Mouse (Mus musculus) neutrophil, adult 83 days (primary cell): ENCODE data around the gene Rom1. TPM values are rescaled to one million over a fixed set of nuclear protein-coding genes. Genes with fewer than 3 reads are reported as not detected.

Experiments
- total RNA-seq, 2 experiments: library from RNA; stranded (reverse); gene quantifications; one replicate each; pipeline ENCODE4 v1.2.4; 2023

Gene Rom1
- total RNA-seq = 1 to 10 TPM; 2.4 to 3.1 TPM

GRCm38 (mm10) chr19:8929224-8930088 lies at the start of gene Rom1, which contains the start of gene Eml3:
Rom1 (minus strand) TSS chr19:8929356.
Eml3 (plus strand) TSS chr19:8929552.

GRCm38 (mm10) chr19:8966590-8967372 lies 37.6 kb upstream of the Rom1 start, which contains the start of gene Eef1g:
Eef1g (plus strand) TSS chr19:8967041.

GRCm38 (mm10) chr19:8953135-8954039 lies 24.2 kb upstream of the Rom1 start, which contains the start of gene Tut1:
Tut1 (plus strand) TSS chr19:8953847.

DNA sequence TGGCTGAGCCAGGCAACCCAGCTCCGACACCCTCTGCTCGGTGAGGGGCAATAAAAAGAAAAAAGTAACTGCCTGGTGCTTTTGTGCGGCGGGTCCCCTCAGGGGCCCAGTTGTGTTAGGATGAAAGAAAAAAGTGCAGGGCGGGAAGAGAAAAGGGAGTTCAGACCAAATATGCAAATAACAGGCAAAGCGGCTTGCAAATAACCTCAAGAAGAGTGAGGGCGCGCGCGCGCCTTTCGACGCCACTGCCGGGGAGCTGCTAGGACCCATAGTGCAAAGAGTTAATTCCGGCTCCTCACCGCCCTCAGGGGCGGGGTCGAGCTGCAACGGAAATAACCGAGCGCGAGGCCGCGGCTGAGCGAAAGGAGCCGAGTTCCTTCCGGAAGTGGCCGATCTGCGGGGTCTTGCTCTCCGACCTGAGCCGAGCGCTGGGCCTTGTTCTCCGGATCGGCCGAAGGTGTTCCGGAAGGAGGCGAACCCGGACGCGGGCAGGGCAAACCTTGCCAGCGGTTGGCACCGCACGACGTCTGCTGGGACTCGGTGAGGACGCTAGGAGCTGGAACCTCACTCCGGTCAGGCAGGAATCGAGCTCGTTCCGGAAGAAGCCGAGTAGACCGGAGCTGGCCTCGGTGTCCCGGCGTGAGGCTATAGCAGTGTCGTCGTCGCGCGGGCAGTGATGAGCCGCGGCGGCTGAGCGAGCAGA lies 12.5 kb upstream of the Rom1 start, which contains the start of gene Mta2:
Mta2 (plus strand) TSS at position 361 of the 703 bp plus-strand sequence.

DNA sequence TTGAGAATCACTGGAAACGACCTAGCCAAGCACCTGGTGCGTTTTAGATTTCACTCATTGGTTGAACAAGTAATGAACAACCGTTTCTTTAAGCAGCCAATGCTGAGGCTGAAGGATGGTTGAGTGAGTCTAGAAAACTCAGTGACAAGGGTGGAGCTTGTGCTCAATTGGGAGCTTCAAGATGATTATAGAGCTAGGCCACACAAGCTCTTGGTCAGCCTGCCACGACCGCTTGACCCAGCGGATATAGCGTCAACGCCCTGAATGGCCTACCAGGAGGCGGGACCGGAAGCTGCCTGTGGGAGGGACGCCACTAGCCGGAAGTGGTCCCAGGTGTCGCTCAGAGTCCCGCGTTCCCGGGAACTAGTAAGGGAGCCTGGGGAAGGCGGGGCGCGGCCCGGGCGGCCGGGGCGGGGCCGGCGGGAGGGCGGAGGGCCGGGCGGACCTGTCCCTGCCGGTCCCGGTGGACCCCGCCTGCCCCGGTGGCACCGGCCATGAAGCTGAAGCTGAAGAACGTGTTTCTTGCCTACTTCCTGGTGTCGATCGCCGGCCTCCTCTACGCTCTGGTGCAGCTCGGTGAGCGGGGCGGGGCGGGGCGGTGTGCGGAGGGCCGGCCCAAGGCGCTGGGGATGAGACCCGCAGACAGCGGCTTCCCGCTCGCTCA lies 9.0 kb downstream of the Rom1 start, which contains the start of gene B3gat3:
B3gat3 (plus strand) TSS at position 302 of the 664 bp plus-strand sequence.

GRCm38 (mm10) chr19:8897865-8898495 lies 31.2 kb downstream of the Rom1 start, which contains the start of gene Ganab:
Ganab (plus strand) TSS chr19:8898071.

GRCm38 (mm10) chr19:8892829-8893766 lies 36.1 kb downstream of the Rom1 start, which contains the start of gene Ints5:
Ints5 (plus strand) TSS chr19:8893005.

GRCm38 (mm10) chr19:8888511-8889385 lies 40.4 kb downstream of the Rom1 start, which contains the start of the genes 1810009A15Rik and Gm49416:
1810009A15Rik (plus strand) TSS chr19:8888853.
Gm49416 (plus strand) TSS chr19:8888926.

DNA sequence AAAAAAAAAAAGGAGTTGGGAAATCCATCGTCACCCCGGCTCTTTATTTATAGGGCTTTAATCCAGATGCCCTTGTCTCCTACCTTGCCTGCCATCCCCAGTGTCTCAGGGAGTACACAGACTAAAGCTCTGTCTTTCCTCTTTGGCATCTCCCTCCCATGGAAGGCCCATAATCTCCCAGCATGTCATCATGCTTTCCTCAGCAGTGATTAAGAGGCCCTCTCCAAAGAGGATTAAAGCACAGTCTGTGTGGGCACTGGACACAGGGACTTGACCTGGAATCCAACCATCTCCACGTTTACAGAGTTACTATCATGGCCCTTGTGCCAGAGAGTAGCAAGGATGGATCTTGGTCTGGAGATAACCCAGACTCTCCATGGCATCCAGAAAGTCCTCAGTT lies 45.5 kb downstream of the Rom1 start, which contains the start of the genes Lbhd1 and Gm49403:
Lbhd1 (plus strand) TSS at position 117 of the 400 bp plus-strand sequence.
Gm49403 (plus strand) TSS at position 315 of the 400 bp plus-strand sequence.

DNA sequence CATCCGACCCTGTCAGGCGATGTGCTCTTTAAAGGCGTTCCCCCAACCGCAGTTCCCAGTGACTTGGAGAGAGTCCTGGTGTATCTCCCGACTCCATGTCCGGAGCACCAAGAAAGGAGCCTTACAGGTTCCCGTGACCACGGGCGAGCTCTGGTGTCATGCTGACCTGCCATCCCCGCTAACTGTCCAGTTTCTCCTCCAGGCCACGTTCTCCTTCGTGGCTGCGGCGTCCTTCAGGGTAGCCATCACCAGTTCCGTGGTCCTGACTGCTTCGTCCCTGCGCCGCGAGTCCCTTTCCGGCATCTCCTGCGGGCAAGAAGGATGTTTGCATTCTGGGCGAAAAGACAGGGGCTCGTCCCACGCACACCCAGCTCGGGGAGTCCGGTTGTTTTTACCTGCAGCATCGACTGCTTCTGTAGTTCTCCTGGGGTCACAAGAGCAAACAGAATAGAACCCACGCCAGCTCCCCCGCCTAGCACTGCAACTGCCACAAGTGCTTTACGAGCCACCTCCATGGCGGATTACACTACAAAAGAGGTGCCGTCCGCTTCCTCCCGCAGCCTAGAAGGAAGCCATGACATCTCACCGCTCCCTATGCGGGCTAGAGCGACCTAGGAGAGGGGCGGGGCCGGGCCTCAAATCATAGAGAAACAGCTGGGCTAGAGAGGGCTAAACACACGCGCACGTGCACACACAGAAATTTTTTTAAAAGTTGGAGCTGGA lies 48.7 kb downstream of the Rom1 start, which contains the start of gene Uqcc3:
Uqcc3 (minus strand) TSS at position 613 of the 723 bp plus-strand sequence.

Other genes with a start within 250 kb of the Rom1 start
- gene Slc3a2, start 206.0 kb downstream of the Rom1 start, total RNA-seq = 100 to 1,000 TPM; 110 to 140 TPM
- gene Wdr74, start 193.5 kb downstream of the Rom1 start, total RNA-seq = 10 to 100 TPM; 18.5 to 22.5 TPM
- 1 to 10 TPM in 1 of 2 experiments, not detected in 1; 1.6 TPM for gene 1700092M07Rik, start 188.6 kb downstream of the Rom1 start, total RNA-seq
- gene Stx5a, start 187.9 kb downstream of the Rom1 start, total RNA-seq = 10 to 100 TPM; 95.0 to 99.4 TPM
- 100 to 1,000 TPM; 148 to 149 TPM for gene Nxf1, start 172.3 kb downstream of the Rom1 start, total RNA-seq
- 10 to 100 TPM; 24.2 to 30.1 TPM for gene Tmem223, start 158.4 kb downstream of the Rom1 start, total RNA-seq
- gene Tmem179b, start 154.9 kb downstream of the Rom1 start, total RNA-seq = 10 to 100 TPM; 81.5 to 81.7 TPM
- gene Taf6l, start 142.9 kb downstream of the Rom1 start, total RNA-seq = 10 to 100 TPM; 12.6 to 14.4 TPM
- 10 to 100 TPM; 42.9 to 43.0 TPM for gene Polr2g, start 130.8 kb downstream of the Rom1 start, total RNA-seq
- gene Zbtb3, start 126.8 kb downstream of the Rom1 start, total RNA-seq = 1 to 10 TPM; 1.1 to 1.4 TPM
- 10 to 100 TPM; 25.6 to 25.7 TPM for gene Ttc9c, start 110.0 kb downstream of the Rom1 start, total RNA-seq
- gene Hnrnpul2, start 109.3 kb downstream of the Rom1 start, total RNA-seq = 10 to 100 TPM; 91.2 to 95.0 TPM
- 10 to 100 TPM in 1 of 2 experiments, 1 to 10 TPM in 1; 3.1 to 11.6 TPM for gene AC129217.1, start 99.6 kb downstream of the Rom1 start, total RNA-seq
- 10 to 100 TPM; 57.2 to 57.4 TPM for gene Bscl2, start 91.9 kb downstream of the Rom1 start, total RNA-seq
- gene Gng3, start 90.2 kb downstream of the Rom1 start, total RNA-seq = under 1 TPM in 1 of 2 experiments, not detected in 1; 0.33 TPM
- gene Lrrn4cl, start 78.6 kb downstream of the Rom1 start, total RNA-seq = under 1 TPM in 1 of 2 experiments, not detected in 1; 0.13 TPM
- 10 to 100 TPM; 92.2 to 94.2 TPM for gene Ubxn1, start 57.9 kb downstream of the Rom1 start, total RNA-seq
- 10 to 100 TPM; 17.8 to 24.6 TPM for gene Uqcc3, start 48.4 kb downstream of the Rom1 start, total RNA-seq
- gene Lbhd1, start 45.6 kb downstream of the Rom1 start, total RNA-seq = 10 to 100 TPM in 1 of 2 experiments, 1 to 10 TPM in 1; 5.4 to 17.3 TPM
- gene Gm49403, start 45.4 kb downstream of the Rom1 start, total RNA-seq = not detected
- gene 1810009A15Rik, start 40.5 kb downstream of the Rom1 start, total RNA-seq = 10 to 100 TPM; 19.4 to 31.7 TPM
- gene Gm49416, start 40.4 kb downstream of the Rom1 start, total RNA-seq = 10 to 100 TPM in 1 of 2 experiments, not detected in 1; 10.3 TPM
- gene Ints5, start 36.4 kb downstream of the Rom1 start, total RNA-seq = 10 to 100 TPM; 15.0 to 15.1 TPM
- gene Ganab, start 31.3 kb downstream of the Rom1 start, total RNA-seq = 10 to 100 TPM; 88.6 to 94.6 TPM
- 10 to 100 TPM; 39.8 to 40.9 TPM for gene B3gat3, start 9.0 kb downstream of the Rom1 start, total RNA-seq
- gene Eml3, start 196 bp upstream of the Rom1 start, total RNA-seq = 10 to 100 TPM; 46.2 to 51.1 TPM
- gene Mta2, start 12.5 kb upstream of the Rom1 start, total RNA-seq = 100 to 1,000 TPM; 106 to 109 TPM
- 1 to 10 TPM; 7.5 to 8.5 TPM for gene Tut1, start 24.5 kb upstream of the Rom1 start, total RNA-seq
- 100 to 1,000 TPM; 131 to 159 TPM for gene Eef1g, start 37.7 kb upstream of the Rom1 start, total RNA-seq
- gene Ahnak, start 59.9 kb upstream of the Rom1 start, total RNA-seq = 100 to 1,000 TPM; 396 to 493 TPM
- not detected for gene Scgb1a1, start 158.6 kb upstream of the Rom1 start, total RNA-seq
- gene Asrgl1, start 206.3 kb upstream of the Rom1 start, total RNA-seq = 1 to 10 TPM; 7.4 to 9.5 TPM